Mouse (Mus musculus) MEL (cell line): Measurements from ENCODE around the gene Hist2h2ac.

Experiments used
- CHD2 ChIP-seq: IDR thresholded peaks from 2 replicates; pipeline ENCODE4 v1.6.1; 2011; ENCODE audit warnings: low read length, improper control_type of control experiment
- CTCF ChIP-seq, 3 experiments: IDR thresholded peaks in 2 of 3; conservative IDR thresholded peaks in 1 of 3; 2 replicates each; pipeline ENCODE4 v1.5.1; 2011 to 2012; ENCODE audit warnings: low read length in 3 of 3, low read depth in 2 of 3, mild to moderate bottlenecking in 2 of 3, improper control_type of control experiment in 1 of 3, inconsistent platforms in 1 of 3, mixed read lengths in 1 of 3, moderate library complexity in 1 of 3; ENCODE audit not compliant: control insufficient read depth in 1 of 3, insufficient read depth in 1 of 3, poor library complexity in 1 of 3, severe bottlenecking in 1 of 3
- EP300 ChIP-seq, 2 experiments: IDR thresholded peaks; 2 replicates each; pipeline ENCODE4 v1.6.1; 2011; ENCODE audit warnings: improper control_type of control experiment in 2 of 2, low read length in 2 of 2, low read depth in 1 of 2, mild to moderate bottlenecking in 1 of 2
- HCFC1 ChIP-seq: IDR thresholded peaks from 2 replicates; pipeline ENCODE4 v1.6.1; 2012; ENCODE audit warnings: low read depth, mild to moderate bottlenecking, inconsistent platforms, low read length, improper control_type of control experiment, moderate library complexity
- JUND ChIP-seq: IDR thresholded peaks from 2 replicates; pipeline ENCODE4 v1.6.1; 2011; ENCODE audit warnings: low read depth, mild to moderate bottlenecking, improper control_type of control experiment, low read length
- MAFK ChIP-seq: IDR thresholded peaks from 2 replicates; pipeline ENCODE4 v1.6.1; 2011; ENCODE audit warnings: low read depth, mild to moderate bottlenecking, low read length, improper control_type of control experiment, borderline replicate concordance
- MXI1 ChIP-seq: IDR thresholded peaks from 2 replicates; pipeline ENCODE4 v1.6.1; 2011; ENCODE audit warnings: mild to moderate bottlenecking, low read depth, low read length, improper control_type of control experiment
- NELFE ChIP-seq: IDR thresholded peaks from 2 replicates; pipeline ENCODE4 v1.6.1; 2011; ENCODE audit warnings: low read depth, low read length, improper control_type of control experiment
- POLR2A ChIP-seq, 2 experiments: IDR thresholded peaks; 2 replicates each; pipeline ENCODE4 v1.6.1; 2011 to 2012; ENCODE audit warnings: low read length in 2 of 2, mild to moderate bottlenecking in 2 of 2, control low read depth in 1 of 2, improper control_type of control experiment in 1 of 2, low read depth in 1 of 2, moderate library complexity in 1 of 2; ENCODE audit not compliant: control insufficient read depth in 1 of 2, insufficient read depth in 1 of 2, poor library complexity in 1 of 2
- POLR2AphosphoS2 ChIP-seq: IDR thresholded peaks from 2 replicates; pipeline ENCODE4 v1.6.1; 2011; ENCODE audit warnings: low read length, improper control_type of control experiment
- SIN3A ChIP-seq: IDR thresholded peaks from 2 replicates; pipeline ENCODE4 v1.6.1; 2012; ENCODE audit warnings: low read length, improper control_type of control experiment, inconsistent platforms
- TCF12 ChIP-seq: IDR thresholded peaks from 2 replicates; pipeline ENCODE4 v1.6.1; 2014; ENCODE audit warnings: low read depth, mild to moderate bottlenecking, inconsistent platforms, low read length, improper control_type of control experiment, moderate library complexity
- USF1 ChIP-seq: IDR thresholded peaks from 2 replicates; pipeline ENCODE4 v1.6.1; 2014; ENCODE audit warnings: low read depth, mild to moderate bottlenecking, inconsistent platforms, low read length, improper control_type of control experiment, moderate library complexity
- ZNF384 ChIP-seq: IDR thresholded peaks from 2 replicates; pipeline ENCODE4 v1.6.1; 2012; ENCODE audit warnings: low read depth, mild to moderate bottlenecking, inconsistent platforms, low read length, improper control_type of control experiment

- TF ChIP-seq SIN3A (no peak), CTCF (IDR thresholded peaks at IDR 0.05 in 2 of 3, conservative IDR thresholded peaks at IDR 0.05 in 1 of 3; ENCODE audit: control insufficient read depth in 1 of 3, insufficient read depth in 1 of 3, low read depth in 2 of 3, low read length in 3 of 3, poor library complexity in 1 of 3, severe bottlenecking in 1 of 3) (no peak), HCFC1 (no peak), USF1 (no peak), EP300 (IDR thresholded peaks at IDR 0.05; ENCODE audit: low read depth in 1 of 2, low read length in 2 of 2) (no peak), CHD2 (no peak), ZNF384 (no peak), JUND (no peak), POLR2A (IDR thresholded peaks at IDR 0.05; ENCODE audit: control insufficient read depth in 1 of 2, insufficient read depth in 1 of 2, low read depth in 1 of 2, low read length in 2 of 2, poor library complexity in 1 of 2) (no peak), NELFE (no peak), TCF12 (no peak), POLR2AphosphoS2 (no peak), MXI1 (no peak), MAFK (no peak)
Measured at GRCm38 (mm10) chr3:96260220-96260619, 39.5 kb upstream of the Hist2h2ac start.
